Mouse (Mus musculus) bone marrow, adult 2 months (tissue): ENCODE measurements around the gene Rab11b.

Experiments
- CTCF ChIP-seq: fragments of 200-500 bp; IDR thresholded peaks from 2 replicates; pipeline ENCODE4 v1.5.1; 2011; ENCODE audit warnings: low read length, control low read depth; ENCODE audit not compliant: control insufficient read depth, insufficient read depth
- POLR2A ChIP-seq: fragments of 200-500 bp; IDR thresholded peaks from 2 replicates; pipeline ENCODE4 v1.6.1; 2011; ENCODE audit warnings: low read depth, mild to moderate bottlenecking, control low read depth, low read length, borderline replicate concordance; ENCODE audit not compliant: control insufficient read depth

DNA sequence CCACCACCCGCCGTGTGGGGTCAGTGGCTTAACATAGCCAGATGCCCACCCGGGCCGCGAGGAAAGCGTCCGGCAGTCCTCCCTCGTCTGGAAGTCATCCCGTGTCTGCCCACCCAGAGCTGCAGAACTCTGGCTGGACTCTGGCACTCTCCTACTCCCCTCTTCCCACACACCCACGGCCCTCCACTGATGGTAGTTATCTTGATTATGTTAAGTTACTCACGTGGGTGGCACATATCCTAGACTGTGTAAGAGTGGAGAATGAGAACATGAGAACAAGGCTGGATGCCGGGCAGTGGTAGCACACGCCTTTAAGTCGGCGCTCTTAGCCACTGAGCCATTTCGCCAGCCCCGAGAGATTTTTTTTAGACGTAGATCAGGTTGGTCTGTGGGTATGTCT is 26.0 kb upstream of the Rab11b start:
- TF ChIP-seq POLR2A (no peak), CTCF (no peak)
